Mouse (Mus musculus) naive thymus-derived CD4-positive, alpha-beta T cell, adult 5 months (primary cell): ENCODE measurements around the gene Rgl2. TPM values are rescaled to one million over a fixed set of nuclear protein-coding genes. Genes with fewer than 3 reads are reported as not detected.

Source experiments
- polyA plus RNA-seq: library from polyadenylated mRNA; unstranded; fragments of 100-300 nt; shearing (Covaris generic); gene quantifications from one replicate; pipeline ENCODE4 v1.2.1, GENCODE M21; 2017

Rgl2 gene
- polyA plus RNA-seq: 145 TPM

GRCm38 (mm10) chr17:33929371-33930279 lies at the start of gene Rgl2:
Gene Rgl2 (plus strand): TSS chr17:33929543.

GRCm38 (mm10) chr17:33890533-33891059 lies 38.7 kb upstream of the Rgl2 start, which contains the start of gene Kifc1:
Gene Kifc1 (minus strand): TSS chr17:33890661.

GRCm38 (mm10) chr17:33904835-33905234 lies 24.5 kb upstream of the Rgl2 start, which contains the start of gene Platr17:
Gene Platr17 (plus strand): TSS chr17:33905135.

GRCm38 (mm10) chr17:33909077-33909868 lies 20.1 kb upstream of the Rgl2 start, which contains the start of gene Daxx:
Gene Daxx (plus strand): TSS chr17:33909414.

GRCm38 (mm10) chr17:33915671-33916250 lies 13.6 kb upstream of the Rgl2 start, which contains the start of the genes Tapbp and Zbtb22:
Gene Tapbp (plus strand): TSS chr17:33915899.
Gene Zbtb22 (plus strand): TSS chr17:33915904.

GRCm38 (mm10) chr17:33940206-33940805 lies 11.0 kb downstream of the Rgl2 start, which contains the start of the genes Pfdn6 and Wdr46:
Gene Pfdn6 (minus strand): TSS chr17:33940343.
Gene Wdr46 (plus strand): TSS chr17:33940660.

GRCm38 (mm10) chr17:33951021-33951946 lies 21.9 kb downstream of the Rgl2 start, which contains the start of gene B3galt4:
Gene B3galt4 (minus strand): TSS chr17:33951488.

GRCm38 (mm10) chr17:33955555-33956214 lies 26.3 kb downstream of the Rgl2 start, which contains the start of the genes Vps52 and Rps18:
Gene Vps52 (plus strand): TSS chr17:33955812.
Gene Rps18 (minus strand): TSS chr17:33956001.

Other genes starting within 250 kb of the Rgl2 start
- gene Hnrnpm, start 242.7 kb upstream of the Rgl2 start, polyA plus RNA-seq: 353 TPM
- 90.7 TPM for gene March2, start 210.9 kb upstream of the Rgl2 start, polyA plus RNA-seq
- gene Rab11b, start 169.0 kb upstream of the Rgl2 start, polyA plus RNA-seq: 330 TPM
- gene Angptl4, start 147.7 kb upstream of the Rgl2 start, polyA plus RNA-seq: 0.50 TPM
- gene Kank3, start 119.0 kb upstream of the Rgl2 start, polyA plus RNA-seq: 2.5 TPM
- gene Rps28, start 105.0 kb upstream of the Rgl2 start, polyA plus RNA-seq: 1,419 TPM
- gene Ndufa7, start 105.0 kb upstream of the Rgl2 start, polyA plus RNA-seq: 194 TPM
- 13.0 TPM for gene Cd320, start 86.5 kb upstream of the Rgl2 start, polyA plus RNA-seq
- not detected for gene Gm7029, start 55.7 kb upstream of the Rgl2 start, polyA plus RNA-seq
- 1.0 TPM for gene Kifc1, start 38.9 kb upstream of the Rgl2 start, polyA plus RNA-seq
- 3.7 TPM for gene Platr17, start 24.4 kb upstream of the Rgl2 start, polyA plus RNA-seq
- 105 TPM for gene Daxx, start 20.1 kb upstream of the Rgl2 start, polyA plus RNA-seq
- 322 TPM for gene Tapbp, start 13.6 kb upstream of the Rgl2 start, polyA plus RNA-seq
- gene Zbtb22, start 13.6 kb upstream of the Rgl2 start, polyA plus RNA-seq: 17.5 TPM
- 100 TPM for gene Pfdn6, start 10.8 kb downstream of the Rgl2 start, polyA plus RNA-seq
- gene Wdr46, start 11.1 kb downstream of the Rgl2 start, polyA plus RNA-seq: 60.9 TPM
- 27.2 TPM for gene B3galt4, start 21.9 kb downstream of the Rgl2 start, polyA plus RNA-seq
- gene Vps52, start 26.3 kb downstream of the Rgl2 start, polyA plus RNA-seq: 53.7 TPM
- gene Rps18, start 26.5 kb downstream of the Rgl2 start, polyA plus RNA-seq: 3,154 TPM
- gene H2-K1, start 70.8 kb downstream of the Rgl2 start, polyA plus RNA-seq: 11,864 TPM
- gene Ring1, start 95.1 kb downstream of the Rgl2 start, polyA plus RNA-seq: 36.4 TPM
- 306 TPM for gene H2-Ke6, start 98.5 kb downstream of the Rgl2 start, polyA plus RNA-seq
- 136 TPM for gene Slc39a7, start 102.1 kb downstream of the Rgl2 start, polyA plus RNA-seq
- 128 TPM for gene Rxrb, start 102.3 kb downstream of the Rgl2 start, polyA plus RNA-seq
- 4.4 TPM for gene Col11a2, start 109.9 kb downstream of the Rgl2 start, polyA plus RNA-seq
- 5.4 TPM for gene H2-Oa, start 162.8 kb downstream of the Rgl2 start, polyA plus RNA-seq
- 32.5 TPM for gene H2-DMa, start 190.0 kb downstream of the Rgl2 start, polyA plus RNA-seq
- gene Brd2, start 193.1 kb downstream of the Rgl2 start, polyA plus RNA-seq: 299 TPM
- gene H2-DMb2, start 213.8 kb downstream of the Rgl2 start, polyA plus RNA-seq: 0.63 TPM
- 0.27 TPM for gene H2-DMb1, start 223.5 kb downstream of the Rgl2 start, polyA plus RNA-seq